Mouse (Mus musculus) testis, adult 2 months (tissue): Measurements from ENCODE around the gene Tbl1xr1. TPM values are rescaled to one million over a fixed set of nuclear protein-coding genes. Genes with fewer than 3 reads are reported as not detected.

Source experiments
- H3K27ac ChIP-seq: fragments of 200-500 bp; 2 replicates; pipeline ENCODE4 v1.5.1; 2012; ENCODE audit warnings: low read depth, low read length; ENCODE audit not compliant: control insufficient read depth, insufficient read depth
- H3K27me3 ChIP-seq: fragments of 200-500 bp; 2 replicates; pipeline ENCODE4 v1.6.1; 2012; ENCODE audit warnings: mild to moderate bottlenecking, low read length, moderate library complexity; ENCODE audit not compliant: control insufficient read depth, insufficient read depth
- H3K36me3 ChIP-seq: fragments of 200-500 bp; 2 replicates; pipeline ENCODE4 v1.6.1; 2012; ENCODE audit warnings: mild to moderate bottlenecking, low read length; ENCODE audit not compliant: control insufficient read depth, insufficient read depth
- H3K4me1 ChIP-seq: fragments of 200-500 bp; 2 replicates; pipeline ENCODE4 v1.6.1; 2012; ENCODE audit warnings: low read length; ENCODE audit not compliant: control insufficient read depth, insufficient read depth
- H3K4me3 ChIP-seq: fragments of 200-500 bp; 2 replicates; pipeline ENCODE4 v1.5.1; 2012; ENCODE audit warnings: low read depth, mild to moderate bottlenecking, low read length, moderate library complexity, mixed read lengths; ENCODE audit not compliant: control insufficient read depth
- CTCF ChIP-seq: fragments of 200-500 bp; IDR thresholded peaks from 2 replicates; pipeline ENCODE4 v1.5.1; 2012; ENCODE audit warnings: low read depth, mild to moderate bottlenecking, inconsistent platforms, low read length, moderate library complexity; ENCODE audit not compliant: control insufficient read depth, insufficient read depth, insufficient replicate concordance
- POLR2A ChIP-seq: fragments of 200-500 bp; IDR thresholded peaks from 2 replicates; pipeline ENCODE4 v1.6.1; 2012; ENCODE audit warnings: low read depth, mild to moderate bottlenecking, inconsistent platforms, low read length, moderate library complexity; ENCODE audit not compliant: control insufficient read depth
- polyA plus RNA-seq: library from polyadenylated mRNA; depleted of rRNA; stranded (reverse); fragments of >200 nt; gene quantifications from 2 replicates; pipeline ENCODE4 v1.2.3, GENCODE M21; 2012

The Tbl1xr1 gene
- polyA plus RNA-seq, 1 experiment, result 45.8 TPM

DNA sequence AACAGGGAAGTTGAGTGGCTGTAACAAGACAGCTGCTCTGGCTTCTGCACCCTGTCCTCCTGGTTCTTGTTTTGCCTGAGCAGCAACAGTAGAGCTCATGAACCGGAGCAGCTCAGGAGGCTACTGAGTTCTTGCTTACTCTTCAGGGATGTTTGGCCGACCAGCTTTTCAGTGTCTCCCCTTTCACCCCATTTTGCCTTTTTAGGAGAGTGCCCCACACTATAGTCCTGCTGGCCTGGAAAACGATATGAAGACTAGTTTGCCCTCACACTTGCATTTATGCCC lies 14.8 kb downstream of the Tbl1xr1 start:
- Histone ChIP-seq H3K27ac (no peak overlapping the region), H3K36me3 (peaks cover 1% of the 10 kb centered on the region), H3K4me1 (peaks cover 3% of the 10 kb centered on the region; the same call in 1 of the 2 replicates), H3K27me3 (no peaks in the 10 kb centered on the region), H3K4me3 (no peak overlapping the region)
- TF ChIP-seq CTCF (no peak), POLR2A (no peak)

DNA sequence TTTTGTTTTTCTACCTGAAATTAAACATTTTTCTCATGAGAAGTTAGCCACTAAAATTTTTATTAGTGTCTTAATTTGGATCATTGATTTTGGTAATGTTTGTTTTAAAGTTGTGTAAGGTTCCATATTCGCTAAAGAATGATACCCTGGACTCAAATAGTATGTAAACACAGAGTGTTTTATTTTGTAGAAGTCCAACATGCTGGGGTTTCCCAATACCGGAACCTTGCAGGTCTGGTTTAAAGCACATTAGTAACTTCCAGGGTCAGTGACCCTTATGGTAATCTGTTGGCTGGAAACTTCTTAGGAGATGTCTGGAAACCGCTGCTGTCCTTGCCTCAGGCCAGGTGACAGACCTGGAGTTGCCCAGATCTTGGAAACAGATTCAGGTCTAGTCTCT lies 15.2 kb downstream of the Tbl1xr1 start:
- peaks cover 3% of the 10 kb centered on the region; the same call in 1 of the 2 replicates for H3K4me1 ChIP-seq
- TF ChIP-seq CTCF, result no peak
- no peak for TF ChIP-seq POLR2A
- no peak overlapping the region for H3K4me3 ChIP-seq
- no peaks in the 10 kb centered on the region for H3K27me3 ChIP-seq
- H3K27ac ChIP-seq, result no peak overlapping the region
- peaks cover 1% of the 10 kb centered on the region for H3K36me3 ChIP-seq

DNA sequence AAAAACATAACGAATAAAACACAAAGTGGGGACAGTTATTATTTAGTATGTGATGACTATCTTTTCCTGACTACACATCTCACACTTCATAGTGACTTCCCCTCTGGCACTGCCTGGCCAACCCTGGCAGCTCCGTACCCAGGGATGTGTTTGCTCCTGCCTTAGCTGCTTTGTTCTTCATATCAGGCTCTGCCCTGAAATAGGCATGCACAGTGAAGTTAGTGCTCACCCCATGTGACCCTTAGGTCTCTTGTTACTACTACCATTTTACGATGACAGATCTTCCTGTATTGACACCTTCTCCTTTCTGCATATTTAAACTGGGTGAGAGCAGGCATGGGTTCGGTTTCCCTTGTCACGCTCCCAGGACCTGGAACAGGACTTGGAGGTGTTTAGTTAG lies 16.3 kb downstream of the Tbl1xr1 start:
- H3K4me1 ChIP-seq, result peaks cover 3% of the 10 kb centered on the region; the same call in 1 of the 2 replicates
- peaks cover 1% of the 10 kb centered on the region for H3K36me3 ChIP-seq
- no peaks in the 10 kb centered on the region for H3K27me3 ChIP-seq
- TF ChIP-seq POLR2A (no peak), CTCF (no peak)
- H3K27ac ChIP-seq, result no peak overlapping the region
- no peak overlapping the region for H3K4me3 ChIP-seq

DNA sequence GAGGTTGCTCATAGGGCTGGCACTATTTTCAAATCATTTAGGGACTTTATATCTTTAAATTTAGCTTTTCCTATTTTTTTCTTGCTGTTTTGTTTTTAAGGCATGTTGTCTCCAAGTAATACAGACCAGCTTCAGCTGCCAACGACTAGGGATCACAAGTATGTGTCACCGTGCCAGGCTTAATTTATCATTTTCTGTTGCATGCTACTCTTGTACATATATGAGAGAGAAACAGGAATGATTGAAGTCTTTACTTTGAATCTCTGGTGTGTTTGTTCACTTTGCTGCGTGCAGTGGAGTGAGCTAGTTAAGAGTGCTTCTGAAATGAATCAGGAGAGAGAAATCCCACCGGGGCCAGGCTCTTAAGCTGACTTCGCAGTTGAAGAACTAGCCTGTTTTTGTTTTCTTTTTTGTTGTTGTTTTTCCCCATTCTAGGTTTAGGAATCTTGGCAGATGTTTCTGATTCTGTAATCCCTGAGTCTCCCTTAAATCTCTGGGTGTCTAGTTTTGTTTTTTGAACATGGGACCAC lies 27.6 kb downstream of the Tbl1xr1 start:
- TF ChIP-seq CTCF, result no peak
- TF ChIP-seq POLR2A, result no peak
- no peaks in the 10 kb centered on the region for H3K4me1 ChIP-seq
- H3K4me3 ChIP-seq, result no peak overlapping the region
- no peaks in the 10 kb centered on the region for H3K27me3 ChIP-seq
- no peaks in the 10 kb centered on the region; the same call in 1 of the 2 replicates for H3K36me3 ChIP-seq
- H3K27ac ChIP-seq, result no peak overlapping the region

DNA sequence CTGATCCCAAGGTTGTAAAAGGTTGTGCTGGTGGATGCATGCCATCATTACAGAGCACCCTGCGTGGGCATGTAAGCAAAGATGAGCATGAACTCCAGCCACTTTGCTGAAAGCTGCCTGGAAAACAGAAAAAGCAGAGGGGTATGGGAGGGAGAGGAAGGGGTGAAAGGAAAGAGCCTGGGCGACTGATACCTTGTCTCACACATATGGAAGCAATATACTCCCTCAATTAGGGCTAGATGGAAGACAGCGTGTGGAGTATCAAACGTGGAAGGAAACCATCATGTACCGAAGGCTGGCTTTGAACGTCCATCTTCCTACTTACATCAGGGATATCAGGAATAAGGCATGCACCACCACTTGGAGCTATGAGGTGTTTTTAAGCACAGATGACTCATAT lies 29.0 kb downstream of the Tbl1xr1 start:
- Histone ChIP-seq H3K27ac (no peak overlapping the region), H3K36me3 (no peaks in the 10 kb centered on the region; the same call in 1 of the 2 replicates), H3K27me3 (no peaks in the 10 kb centered on the region), H3K4me1 (no peaks in the 10 kb centered on the region), H3K4me3 (no peak overlapping the region)
- TF ChIP-seq POLR2A, result no peak

DNA sequence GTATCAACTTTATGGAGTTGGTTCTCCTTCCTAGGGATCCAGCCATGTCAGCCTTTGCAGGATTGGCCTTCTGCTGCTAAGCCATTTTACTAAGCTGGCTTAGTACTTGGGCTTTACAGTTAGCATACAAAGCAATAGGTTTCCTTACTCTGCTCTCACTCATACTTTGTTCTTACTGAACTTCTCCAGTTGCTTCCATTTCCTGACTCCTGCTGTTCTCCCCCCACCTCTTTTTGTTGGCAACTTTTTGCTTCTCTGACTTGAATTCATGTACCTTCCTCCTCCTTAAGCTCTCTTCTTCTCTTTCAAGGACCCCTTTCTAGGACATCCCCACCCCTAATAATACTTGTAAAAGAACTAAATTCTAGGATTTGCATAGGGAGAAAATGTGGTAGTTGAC lies 31.6 kb downstream of the Tbl1xr1 start:
- no peaks in the 10 kb centered on the region; the same call in 1 of the 2 replicates for H3K36me3 ChIP-seq
- H3K4me1 ChIP-seq, result no peaks in the 10 kb centered on the region
- no peak overlapping the region for H3K4me3 ChIP-seq
- no peak overlapping the region for H3K27ac ChIP-seq
- no peak for TF ChIP-seq POLR2A
- TF ChIP-seq CTCF, result no peak
- H3K27me3 ChIP-seq, result no peaks in the 10 kb centered on the region

DNA sequence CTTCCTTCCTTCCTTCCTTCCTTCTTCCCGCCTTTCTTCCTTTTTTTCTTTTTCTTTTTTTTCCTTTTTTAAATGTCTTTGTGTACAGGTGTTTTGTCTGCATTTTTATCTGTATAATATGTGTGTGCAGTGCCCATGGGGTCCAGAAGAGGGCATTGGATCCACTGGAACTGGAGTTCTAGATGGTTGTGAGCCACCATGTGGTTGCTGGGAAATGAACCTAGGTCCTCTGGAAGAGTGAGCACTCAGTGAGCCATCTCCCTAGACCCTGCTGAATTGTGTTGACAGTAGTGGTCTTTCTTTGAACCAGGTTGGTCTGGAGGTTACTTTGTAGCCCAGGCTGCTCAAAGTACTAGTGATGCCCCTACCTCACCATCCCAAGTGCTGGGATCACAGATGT lies 33.2 kb downstream of the Tbl1xr1 start:
- Histone ChIP-seq H3K36me3 (no peaks in the 10 kb centered on the region; the same call in 1 of the 2 replicates), H3K27me3 (no peaks in the 10 kb centered on the region), H3K4me1 (no peaks in the 10 kb centered on the region), H3K27ac (no peak overlapping the region), H3K4me3 (no peak overlapping the region)
- TF ChIP-seq POLR2A (no peak), CTCF (no peak)

DNA sequence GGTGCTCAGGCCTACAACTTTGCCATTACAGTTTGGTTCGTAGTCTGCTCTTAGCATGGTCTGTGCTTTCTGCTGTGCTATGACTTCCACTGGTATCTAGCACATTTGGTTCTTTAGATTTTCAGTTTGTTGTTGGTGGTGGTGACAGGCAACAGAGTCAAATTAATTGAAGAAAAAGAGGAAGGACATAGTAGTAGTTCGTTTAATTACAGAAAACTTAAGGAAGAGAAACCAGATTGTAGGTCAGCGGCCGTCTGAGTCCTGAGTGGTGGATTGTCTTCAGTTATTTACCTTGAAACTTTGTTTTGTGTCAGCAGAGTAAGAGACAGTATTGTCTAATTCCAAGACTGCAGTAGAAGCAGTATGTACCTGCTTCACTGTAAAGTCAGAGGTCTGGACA lies 37.3 kb downstream of the Tbl1xr1 start:
- no peak for TF ChIP-seq POLR2A
- TF ChIP-seq CTCF, result no peak
- Histone ChIP-seq H3K27me3 (no peaks in the 10 kb centered on the region), H3K4me1 (no peaks in the 10 kb centered on the region), H3K36me3 (no peaks in the 10 kb centered on the region), H3K27ac (no peak overlapping the region), H3K4me3 (no peak overlapping the region)
